Mouse (Mus musculus): ENCODE data around the gene Tyro3.

The Tyro3 gene

GRCm38 (mm10) chr2:119797279-119797783 lies at the start of gene Tyro3:
Tyro3 (plus strand) TSS chr2:119797733.
- peak in 1 of 2 experiments; percentile 77 for DNase-seq (ENCODE audit: low spot score in 2 of 2)

DNA sequence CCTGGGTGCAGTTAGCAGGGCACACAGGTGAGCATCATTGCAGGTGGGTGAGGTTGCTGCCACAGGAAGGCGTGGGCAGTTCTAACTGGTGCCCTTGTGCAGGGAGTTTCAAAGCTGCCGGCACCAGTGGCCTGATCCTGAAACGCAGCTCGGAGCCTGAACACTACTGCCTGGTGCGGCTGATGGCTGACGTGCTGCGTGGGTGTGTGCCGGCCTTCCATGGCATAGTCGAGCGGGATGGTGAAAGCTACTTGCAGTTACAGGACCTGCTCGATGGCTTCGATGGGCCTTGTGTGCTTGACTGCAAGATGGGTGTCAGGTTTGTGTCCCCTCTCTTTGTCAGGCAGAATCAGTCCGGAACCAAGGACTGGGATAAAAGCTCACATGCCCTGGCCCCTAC lies 48.3 kb upstream of the Tyro3 start:
- no peak for DNase-seq (ENCODE audit: low spot score in 2 of 2)

GRCm38 (mm10) chr2:119757601-119758100 lies 39.9 kb upstream of the Tyro3 start:
- no peak for DNase-seq (ENCODE audit: low spot score in 2 of 2)

DNA sequence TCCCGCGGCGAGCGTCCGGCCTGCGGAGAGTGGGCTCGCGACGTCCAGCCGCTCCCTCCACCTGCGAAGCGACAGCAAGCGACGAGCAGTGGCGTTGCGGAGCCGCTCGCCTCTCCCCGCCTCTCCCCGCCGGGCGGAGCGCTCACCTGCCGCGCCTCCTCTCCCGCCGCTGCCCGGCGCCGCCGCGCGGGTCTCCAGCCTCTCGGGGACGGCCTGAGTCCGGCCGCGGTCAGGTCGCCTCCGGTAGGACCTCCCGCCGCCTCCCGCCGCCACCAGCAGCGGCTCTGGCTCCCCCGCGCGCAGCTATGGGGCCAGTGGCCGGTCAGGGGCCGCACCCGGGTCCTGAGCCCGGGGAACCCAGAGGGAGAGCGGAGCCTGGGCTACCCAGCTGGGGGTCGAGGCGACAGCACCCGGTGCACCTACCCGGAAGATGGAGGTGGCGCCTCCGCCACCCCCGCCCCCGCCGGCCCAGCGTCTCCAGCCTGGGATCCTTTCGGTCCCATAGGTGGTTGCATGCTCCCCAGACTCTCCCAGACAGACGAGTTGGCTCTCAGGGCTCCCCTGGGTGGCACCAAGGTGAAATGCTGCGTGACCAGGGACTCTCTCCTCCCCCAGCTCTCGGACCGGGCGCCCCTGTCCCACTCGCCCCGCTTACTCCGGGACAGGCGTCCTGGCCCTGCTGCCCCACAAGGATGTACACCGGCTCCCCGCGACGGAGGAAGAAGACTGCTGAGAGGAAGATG lies 39.3 kb upstream of the Tyro3 start:
- no peak for DNase-seq (ENCODE audit: low spot score in 2 of 2)

DNA sequence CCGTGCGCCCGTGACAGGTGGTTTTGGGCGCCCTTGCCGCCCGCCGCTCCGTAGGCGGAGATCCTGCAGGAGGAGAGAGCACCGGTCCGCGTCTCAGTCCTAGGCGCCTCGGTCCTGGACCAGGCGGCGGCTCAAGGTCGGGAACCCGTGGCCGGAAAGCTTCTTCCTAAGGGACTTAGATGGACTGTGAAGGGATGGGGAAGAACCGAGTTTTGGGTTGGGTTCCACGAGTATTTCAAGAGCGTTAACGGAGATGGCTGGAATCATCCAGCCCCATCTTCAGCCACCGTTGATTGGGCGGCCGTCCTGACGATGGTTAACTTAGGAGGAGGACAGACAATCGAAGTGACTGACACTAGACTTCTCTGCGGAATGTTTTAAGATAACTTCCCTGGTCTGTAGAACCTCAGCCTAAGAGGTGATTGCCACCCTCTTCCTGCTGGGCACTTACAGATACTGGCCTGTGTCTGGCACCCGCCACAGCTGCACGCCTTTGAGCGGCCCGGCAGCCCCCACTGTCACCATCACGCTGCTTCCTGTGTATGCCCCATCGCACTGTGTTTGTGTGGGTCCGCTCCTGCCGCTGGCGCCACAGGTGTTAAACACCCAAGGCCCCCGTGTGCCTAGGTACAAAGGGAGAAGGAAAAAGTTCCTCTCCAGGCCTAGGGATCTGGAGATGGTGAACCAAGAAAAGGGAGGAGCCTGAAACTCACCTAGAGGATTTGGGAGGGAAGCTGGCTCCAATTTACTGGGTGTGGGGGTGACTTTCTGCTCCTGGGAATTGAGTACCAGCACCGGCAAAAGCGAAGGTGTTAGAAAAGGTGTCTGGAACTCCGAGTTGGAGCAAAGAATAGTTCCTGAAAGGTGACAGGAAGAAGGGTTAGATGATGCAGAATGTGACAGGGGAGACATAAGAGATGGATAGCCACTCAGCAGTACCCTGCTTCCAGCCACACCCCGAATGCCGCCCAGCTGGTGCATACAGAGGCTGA lies 38.4 kb upstream of the Tyro3 start:
- no peak for DNase-seq (ENCODE audit: low spot score in 2 of 2)

DNA sequence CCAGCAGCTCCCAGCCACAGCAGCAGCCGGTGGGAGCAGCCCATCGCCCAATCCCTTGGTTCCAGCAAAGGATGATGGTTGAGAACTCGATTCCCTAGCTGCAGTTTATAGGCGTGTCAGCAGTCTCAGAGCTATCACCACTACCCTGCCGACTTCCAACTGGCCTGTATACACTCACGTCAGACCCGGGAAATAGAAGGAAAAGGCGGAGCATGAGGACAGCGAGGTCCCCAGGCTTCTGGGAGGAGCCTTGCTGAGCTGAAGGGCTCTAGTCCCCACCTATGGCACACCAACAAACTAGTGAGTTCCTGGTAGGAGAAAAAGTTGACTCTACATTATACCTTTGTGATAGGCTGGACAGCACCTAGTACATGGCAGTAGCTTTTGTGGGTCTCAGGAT lies 37.3 kb upstream of the Tyro3 start, which contains the start of gene Ltk:
Ltk (minus strand) TSS at position 181 of the 400 bp plus-strand sequence.
- no peak for DNase-seq (ENCODE audit: low spot score in 2 of 2)

- no peak for DNase-seq (ENCODE audit: low spot score in 2 of 2)
Observed at GRCm38 (mm10) chr2:119762276-119762675, 35.3 kb upstream of the Tyro3 start.

GRCm38 (mm10) chr2:119763924-119764323 lies 33.6 kb upstream of the Tyro3 start:
- DNase-seq (ENCODE audit: low spot score in 2 of 2) = no peak

- no peak for DNase-seq (ENCODE audit: low spot score in 2 of 2)
Observed at GRCm38 (mm10) chr2:119767246-119767645, 30.3 kb upstream of the Tyro3 start.

- peak; percentile 68 to 74 for DNase-seq (ENCODE audit: low spot score in 2 of 2)
Observed at GRCm38 (mm10) chr2:119787206-119787883, 10.2 kb upstream of the Tyro3 start, which contains the start of gene Rpap1. Rpap1 (minus strand) TSS chr2:119787537.

DNA sequence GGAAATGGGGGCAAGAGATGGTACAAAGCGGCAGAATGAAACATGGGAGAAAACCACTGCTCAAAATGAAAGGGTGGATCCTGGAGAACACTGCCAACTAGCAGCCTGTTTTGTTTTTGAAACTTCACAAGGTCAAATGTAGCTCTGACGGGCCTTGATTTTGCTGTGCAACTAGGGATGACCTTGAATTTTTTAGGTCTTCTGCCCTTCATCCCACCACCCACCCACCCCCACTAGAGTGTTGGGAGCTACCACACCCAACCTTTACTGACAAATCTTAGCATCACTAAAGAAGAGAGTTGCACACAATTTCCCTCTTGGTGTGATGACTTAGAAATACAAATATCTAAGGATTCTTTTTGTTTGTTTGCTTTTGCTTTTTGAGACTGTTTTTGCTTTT lies 7.5 kb upstream of the Tyro3 start:
- no peak for DNase-seq (ENCODE audit: low spot score in 2 of 2)

DNA sequence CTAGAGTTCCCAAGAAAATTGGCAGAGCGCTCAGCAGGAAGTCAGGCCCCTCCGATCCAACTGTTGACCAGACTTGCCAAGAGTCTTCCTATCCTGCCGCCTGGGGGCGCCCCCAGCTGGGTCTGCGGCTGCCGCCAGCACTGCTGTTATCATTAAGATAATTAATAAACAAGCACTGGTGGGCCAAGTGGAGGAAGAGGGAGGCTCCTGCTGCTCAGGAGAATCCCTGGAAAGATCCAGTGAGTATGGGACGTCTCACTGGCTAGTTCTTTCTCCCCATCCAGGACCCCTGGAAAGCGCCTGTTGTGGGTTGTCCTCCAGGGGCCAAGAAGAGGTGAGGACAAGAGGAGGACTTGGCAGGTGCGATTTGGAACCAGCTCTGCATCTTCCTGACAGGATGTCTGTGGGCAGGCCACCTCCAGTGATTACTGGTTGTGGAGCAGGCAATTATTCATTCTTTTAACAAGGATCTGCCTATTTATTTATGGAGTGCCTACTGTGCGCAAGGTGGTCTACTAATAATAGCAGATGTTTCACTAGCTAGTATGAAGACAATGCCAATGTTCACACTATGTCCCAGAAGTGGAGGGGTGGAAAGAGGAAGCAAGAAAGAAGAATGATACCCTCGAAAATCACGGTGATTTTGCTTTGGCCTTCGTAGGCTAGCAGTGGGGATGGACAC lies 854 bp downstream of the Tyro3 start:
- DNase-seq (ENCODE audit: low spot score in 2 of 2) = no peak

DNA sequence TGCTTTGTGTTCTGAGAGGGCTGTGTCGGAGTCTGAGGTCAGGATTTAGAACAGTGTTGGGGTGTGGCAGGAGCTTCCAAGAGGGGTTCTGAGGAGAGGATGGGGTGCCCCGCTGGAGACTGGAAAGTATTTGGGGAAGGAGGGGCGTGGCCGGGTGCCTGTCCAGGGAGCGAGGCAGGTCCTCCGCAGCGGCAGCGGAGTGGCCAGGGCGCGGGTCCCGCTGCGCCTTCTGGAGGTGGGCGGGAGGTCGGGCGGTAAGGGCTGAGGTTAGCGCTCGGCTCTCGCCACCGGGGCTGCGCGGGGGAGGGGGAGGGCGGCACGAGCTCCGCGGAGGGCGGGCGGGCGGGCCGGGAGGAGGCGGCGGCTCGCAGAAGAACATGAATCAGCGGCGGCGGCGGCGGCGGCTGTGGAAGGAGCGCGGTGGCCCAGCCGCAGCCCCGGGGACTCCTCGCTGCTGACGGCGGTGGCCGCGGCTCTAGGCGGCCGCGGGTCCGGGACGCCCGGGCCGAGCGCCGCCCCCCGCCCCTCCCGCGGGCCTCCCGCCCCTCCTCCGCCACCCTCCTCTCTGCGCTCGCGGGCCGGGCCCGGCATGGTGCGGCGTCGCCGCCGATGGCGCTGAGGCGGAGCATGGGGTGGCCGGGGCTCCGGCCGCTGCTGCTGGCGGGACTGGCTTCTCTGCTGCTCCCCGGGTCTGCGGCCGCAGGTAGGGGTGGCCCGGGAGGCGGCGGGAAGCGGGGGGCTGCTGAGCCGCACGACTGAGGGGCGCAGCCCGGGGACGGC lies 1.8 kb downstream of the Tyro3 start:
- no peak for DNase-seq (ENCODE audit: low spot score in 2 of 2)

DNA sequence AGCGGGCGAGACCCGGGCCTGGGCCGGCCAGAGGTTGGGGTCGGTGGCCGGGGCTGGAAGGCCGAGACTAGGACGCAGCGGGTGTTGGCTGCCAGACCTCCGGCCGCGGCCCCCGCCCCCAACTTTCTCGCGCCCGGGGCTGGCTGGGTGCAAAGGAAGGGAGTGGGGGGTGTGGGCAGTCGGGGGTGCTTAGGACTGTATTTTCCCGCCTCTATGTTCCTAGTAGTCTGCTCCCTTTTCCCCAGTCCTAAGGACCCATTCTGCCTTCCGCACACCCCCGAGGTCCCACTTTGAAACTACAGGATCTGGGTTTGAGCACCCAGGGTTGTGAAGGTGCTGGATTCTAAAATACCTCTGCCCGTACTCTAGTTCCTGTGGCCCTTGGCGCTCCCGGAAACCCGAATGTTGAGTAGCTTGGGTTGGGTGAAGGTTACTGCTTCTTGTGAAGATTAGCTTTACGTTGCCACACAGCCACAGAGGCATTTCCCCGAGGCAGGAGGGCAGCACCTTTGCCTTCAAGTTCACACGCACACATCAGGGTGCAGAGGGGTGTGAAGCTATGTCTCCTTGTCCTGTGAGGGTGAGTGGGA lies 2.5 kb downstream of the Tyro3 start:
- no peak for DNase-seq (ENCODE audit: low spot score in 2 of 2)

DNA sequence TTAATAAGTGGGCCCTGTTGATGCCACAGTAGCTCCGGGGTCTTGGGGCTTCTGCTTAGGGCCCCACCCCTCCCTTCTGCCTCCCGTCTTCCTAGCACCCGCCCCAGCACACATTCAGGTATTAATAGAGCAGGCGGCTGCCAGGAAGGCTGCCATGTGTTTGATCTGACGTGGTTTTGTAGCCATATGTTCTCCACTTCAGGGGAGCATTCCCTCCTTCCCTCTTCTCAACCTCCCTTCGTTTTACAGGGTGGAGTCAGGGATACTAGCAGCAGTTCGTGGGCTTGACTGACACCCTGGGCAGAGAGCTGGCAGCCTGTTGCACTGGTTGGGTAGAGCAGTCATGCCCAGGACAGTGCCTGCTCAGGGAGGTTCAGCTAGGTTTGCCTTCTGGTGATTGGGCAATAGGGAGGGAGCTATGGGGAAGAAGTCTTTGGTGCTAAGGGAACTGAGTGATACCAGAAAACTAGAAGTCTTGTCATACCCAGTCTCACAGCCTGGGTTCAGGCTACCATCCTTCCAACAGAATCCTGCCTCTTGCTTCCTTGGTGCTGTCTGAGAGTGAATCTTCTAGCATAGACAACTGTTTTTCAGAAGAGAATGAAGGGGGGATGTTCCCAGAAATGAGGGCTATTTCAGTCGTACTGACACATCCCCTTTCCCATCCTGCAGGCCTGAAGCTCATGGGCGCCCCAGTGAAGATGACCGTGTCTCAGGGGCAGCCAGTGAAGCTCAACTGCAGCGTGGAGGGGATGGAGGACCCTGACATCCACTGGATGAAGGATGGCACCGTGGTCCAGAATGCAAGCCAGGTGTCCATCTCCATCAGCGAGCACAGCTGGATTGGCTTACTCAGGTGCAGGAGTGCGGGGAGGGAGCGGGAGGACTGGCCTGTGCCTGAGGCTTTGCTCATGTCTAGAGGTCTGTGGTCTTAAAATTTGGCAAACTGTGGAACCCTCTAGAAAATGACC lies 3.6 kb downstream of the Tyro3 start:
- DNase-seq (ENCODE audit: low spot score in 2 of 2) = peak; percentile 68 to 80

- no peak for DNase-seq (ENCODE audit: low spot score in 2 of 2)
Observed at GRCm38 (mm10) chr2:119802767-119803617, 5.5 kb downstream of the Tyro3 start.

GRCm38 (mm10) chr2:119803618-119804274 lies 6.2 kb downstream of the Tyro3 start:
- peak in 1 of 2 experiments; percentile 76 for DNase-seq (ENCODE audit: low spot score in 2 of 2)
